Mouse (Mus musculus) kidney, postnatal 0 days (tissue): ENCODE measurements around the gene 1700012B07Rik. TPM values are rescaled to one million over a fixed set of nuclear protein-coding genes. Genes with fewer than 3 reads are reported as not detected.

Source experiments
- ATAC-seq: fragments of 200-750 bp; cut with Nextera tagmentation; replicated peaks from 2 replicates; pipeline ENCODE4 v1.8.0; 2017; ENCODE audit warnings: low read depth, moderate number of reproducible peaks, moderate TSS enrichment, moderate library complexity; ENCODE audit not compliant: low FRiP score
- DNase-seq: peaks from one replicate; pipeline ENCODE4 v3.0.0-alpha.2; 2016; ENCODE audit warnings: low spot score
- H3K27ac ChIP-seq: fragments of 300-500 bp; sonication (generic); 2 replicates; pipeline ENCODE4 v1.5.1; 2014; ENCODE audit warnings: mild to moderate bottlenecking
- H3K27me3 ChIP-seq: fragments of 300-500 bp; sonication (generic); 2 replicates; pipeline ENCODE4 v1.6.1; 2014; ENCODE audit warnings: low read length, mixed read lengths; ENCODE audit not compliant: insufficient read depth
- H3K36me3 ChIP-seq: fragments of 300-500 bp; sonication (generic); 2 replicates; pipeline ENCODE4 v1.6.1; 2014; ENCODE audit warnings: low read length, mixed read lengths; ENCODE audit not compliant: insufficient read depth
- H3K4me1 ChIP-seq: fragments of 300-500 bp; sonication (generic); replicated peaks from 2 replicates; pipeline ENCODE4 v1.6.1; 2014; ENCODE audit warnings: antibody characterized with exemption, low read length, mixed read lengths; ENCODE audit not compliant: insufficient read depth
- H3K4me2 ChIP-seq: fragments of 300-500 bp; sonication (generic); 2 replicates; pipeline ENCODE4 v1.6.1; 2014; ENCODE audit warnings: mild to moderate bottlenecking, low read length, moderate library complexity, mixed read lengths
- H3K4me3 ChIP-seq: fragments of 300-500 bp; sonication (generic); replicated peaks from 2 replicates; pipeline ENCODE4 v1.5.1; 2014; ENCODE audit warnings: low read depth, low read length
- H3K9ac ChIP-seq: fragments of 300-500 bp; sonication (generic); 2 replicates; pipeline ENCODE4 v1.6.1; 2014; ENCODE audit warnings: low read depth, low read length
- H3K9me3 ChIP-seq: fragments of 300-500 bp; sonication (generic); replicated peaks from 2 replicates; pipeline ENCODE4 v1.6.1; 2016; ENCODE audit warnings: low read length, inconsistent platforms, mixed read lengths
- CTCF ChIP-seq: IDR thresholded peaks from 2 replicates; pipeline ENCODE4 v1.5.1; 2016; ENCODE audit warnings: antibody characterized with exemption, low read depth, mild to moderate bottlenecking, moderate library complexity
- WGBS: fragments of 180-500 bp; shearing (Covaris S2); extraction: QIAGEN DNeasy Blood & Tissue Kit; methylation state at CpG from one replicate; pipeline ENCODE4 v1.1.7; 2014; 5-methylcytosine and 5-hydroxymethylcytosine counted together
- polyA plus RNA-seq: library from polyadenylated mRNA; unstranded; fragments of >200 nt; fragmentation: Nextera tagmentation; extraction: Ambion mirVana; gene quantifications from 2 replicates; pipeline ENCODE4 v1.2.1, GENCODE M21; 2015

The 1700012B07Rik gene
- polyA plus RNA-seq, 1 experiment from 2014 or later, result not detected

DNA sequence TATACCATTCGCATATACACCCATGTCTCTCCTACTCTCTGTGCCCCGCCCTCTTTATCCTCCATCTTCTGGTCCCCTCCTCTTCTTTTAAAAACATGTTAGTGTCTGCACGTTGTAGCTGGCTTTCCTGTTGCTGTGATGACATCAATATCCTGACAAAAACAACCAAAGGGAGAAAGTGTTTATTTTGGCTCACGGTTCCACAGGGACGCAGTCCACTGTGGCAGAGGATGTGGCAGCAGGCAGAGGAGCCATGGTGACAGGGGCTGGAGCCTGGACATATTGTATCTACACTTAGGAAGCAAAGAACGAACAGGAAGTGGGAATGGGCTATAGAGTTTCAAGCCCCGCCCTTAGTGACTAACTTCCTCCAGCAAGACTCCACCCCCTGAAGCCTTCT lies 36.1 kb upstream of the 1700012B07Rik start:
- TF ChIP-seq CTCF, result no peak
- no peak for DNase-seq
- Histone ChIP-seq H3K9me3 (no peaks in the 10 kb centered on the region), H3K4me1 (no peaks in the 10 kb centered on the region), H3K27me3 (no peaks in the 10 kb centered on the region), H3K27ac (no peak overlapping the region), H3K36me3 (no peaks in the 10 kb centered on the region), H3K9ac (no peak overlapping the region), H3K4me2 (no peak overlapping the region), H3K4me3 (no peak overlapping the region)
- 78% methylated on average over 7 of the region's 7 CpGs for WGBS
- ATAC-seq, result no peak

- Histone ChIP-seq H3K36me3 (no peaks in the 10 kb centered on the region), H3K4me1 (no peaks in the 10 kb centered on the region), H3K27ac (no peak overlapping the region), H3K9me3 (no peaks in the 10 kb centered on the region), H3K4me3 (no peak overlapping the region), H3K27me3 (no peaks in the 10 kb centered on the region), H3K4me2 (no peak overlapping the region), H3K9ac (no peak overlapping the region)
- DNase-seq (peak; percentile 69), ATAC-seq (0 out of 2 replicates have a peak, but pooled peaks have one; percentile 44)
- 70% methylated on average over 9 of the region's 9 CpGs for WGBS
- peak; percentile 80 for TF ChIP-seq CTCF
Measured at GRCm38 (mm10) chr11:109863194-109863746, 35.4 kb upstream of the 1700012B07Rik start.

GRCm38 (mm10) chr11:109860508-109860907 lies 32.7 kb upstream of the 1700012B07Rik start:
- Histone ChIP-seq H3K4me2 (peak overlapping the region; percentile 47), H3K27me3 (no peaks in the 10 kb centered on the region), H3K36me3 (no peaks in the 10 kb centered on the region), H3K4me3 (peak overlapping the region; percentile 2; the same call in 1 of the 2 replicates), H3K9me3 (no peaks in the 10 kb centered on the region), H3K27ac (peak overlapping the region; percentile 21; the same call in 1 of the 2 replicates), H3K4me1 (no peaks in the 10 kb centered on the region), H3K9ac (no peak overlapping the region)
- TF ChIP-seq CTCF, result peak; percentile 99
- ATAC-seq, result 0 out of 2 replicates have a peak, but pooled peaks have one; percentile 35
- peak; percentile 96 for DNase-seq
- WGBS, result 1% methylated on average over 10 of the region's 10 CpGs

DNA sequence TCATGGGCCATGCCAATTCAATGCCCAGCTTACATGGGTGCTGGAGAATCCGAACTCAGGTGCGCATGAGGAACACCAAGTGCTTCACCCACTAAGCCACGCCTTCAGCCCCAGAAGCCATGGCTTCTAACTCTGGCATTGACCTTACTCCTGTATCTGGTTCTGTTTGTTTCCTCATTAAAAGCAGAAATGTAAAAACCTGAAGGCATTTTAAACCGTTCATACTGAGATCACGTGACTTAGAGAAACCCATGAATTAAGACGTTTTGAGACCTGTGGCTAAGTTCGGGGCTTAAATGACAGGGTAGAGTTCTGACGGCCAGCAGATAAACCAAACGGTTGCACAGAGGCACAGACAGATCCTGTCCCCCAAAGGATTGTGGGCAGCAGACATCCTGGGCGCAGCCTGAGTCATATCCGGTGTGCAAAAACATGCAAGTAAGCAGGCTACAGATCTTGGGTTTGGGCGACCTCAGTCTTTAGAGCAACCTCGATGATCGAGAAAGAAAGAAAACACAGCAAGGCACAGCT lies 32.2 kb upstream of the 1700012B07Rik start:
- Histone ChIP-seq H3K27me3 (no peaks in the 10 kb centered on the region), H3K4me2 (peak overlapping the region; percentile 47), H3K4me3 (peak overlapping the region; percentile 2; the same call in 1 of the 2 replicates), H3K36me3 (no peaks in the 10 kb centered on the region), H3K27ac (peak overlapping the region; percentile 21; the same call in 1 of the 2 replicates), H3K9ac (no peak overlapping the region), H3K9me3 (no peaks in the 10 kb centered on the region), H3K4me1 (no peaks in the 10 kb centered on the region)
- ATAC-seq (no peak; the same call in 1 of the 2 replicates), DNase-seq (no peak)
- WGBS, result 39% methylated on average over 14 of the region's 14 CpGs
- no peak for TF ChIP-seq CTCF

- 88% methylated on average over 4 of the region's 4 CpGs for WGBS
- no peak overlapping the region for H3K27ac ChIP-seq
- H3K9ac ChIP-seq, result no peak overlapping the region
- no peak for ATAC-seq
- H3K27me3 ChIP-seq, result no peaks in the 10 kb centered on the region
- no peak for DNase-seq
- H3K4me2 ChIP-seq, result no peak overlapping the region
- H3K4me3 ChIP-seq, result no peak overlapping the region
- H3K36me3 ChIP-seq, result no peaks in the 10 kb centered on the region
- H3K4me1 ChIP-seq, result no peaks in the 10 kb centered on the region
- no peak for TF ChIP-seq CTCF
- no peaks in the 10 kb centered on the region for H3K9me3 ChIP-seq
Measured at GRCm38 (mm10) chr11:109859441-109859840, 31.6 kb upstream of the 1700012B07Rik start.

DNA sequence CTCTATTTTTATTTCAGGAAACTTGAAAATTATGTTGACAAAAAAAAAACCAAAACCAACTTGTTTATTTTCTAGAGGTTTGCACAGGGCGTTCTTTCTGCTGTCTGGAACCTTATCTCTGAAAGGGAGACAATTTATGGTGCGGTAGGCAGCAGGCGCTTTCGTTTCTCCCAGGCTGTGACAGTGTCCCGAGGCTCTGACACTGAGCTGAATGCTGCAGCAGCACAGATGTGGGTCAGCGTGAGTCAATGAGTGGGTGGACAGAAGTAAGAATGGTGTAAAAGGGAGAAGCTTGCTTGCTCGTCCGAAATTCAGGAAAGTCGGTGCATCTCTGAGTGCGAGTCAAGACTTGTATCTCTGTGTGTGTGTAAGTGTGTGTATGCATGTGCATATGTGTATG lies 29.2 kb upstream of the 1700012B07Rik start:
- Histone ChIP-seq H3K4me3 (no peak overlapping the region), H3K27ac (no peak overlapping the region), H3K36me3 (no peaks in the 10 kb centered on the region), H3K9ac (no peak overlapping the region), H3K4me1 (no peaks in the 10 kb centered on the region), H3K27me3 (no peaks in the 10 kb centered on the region), H3K4me2 (no peak overlapping the region), H3K9me3 (no peaks in the 10 kb centered on the region)
- ATAC-seq, result no peak
- TF ChIP-seq CTCF, result no peak
- WGBS, result 43% methylated on average over 10 of the region's 10 CpGs
- peak; percentile 38 for DNase-seq
